Mouse (Mus musculus) kidney, embryonic 16.5 days (tissue): ENCODE measurements around the gene Syt13. TPM values are rescaled to one million over a fixed set of nuclear protein-coding genes. Genes with fewer than 3 reads are reported as not detected.

Experiments
- ATAC-seq: fragments of 200-750 bp; cut with Nextera tagmentation; 2 replicates; pipeline ENCODE4 v1.8.0; 2017; ENCODE audit warnings: moderate TSS enrichment; ENCODE audit not compliant: low FRiP score, low TSS enrichment
- H3K27ac ChIP-seq: fragments of 300-500 bp; sonication (generic); 2 replicates; pipeline ENCODE4 v1.5.1; 2014; ENCODE audit warnings: low read length
- H3K27me3 ChIP-seq: fragments of 300-500 bp; sonication (generic); 2 replicates; pipeline ENCODE4 v1.6.1; 2014; ENCODE audit warnings: low read length, control low read depth, mixed read lengths; ENCODE audit not compliant: insufficient read depth
- H3K36me3 ChIP-seq: fragments of 300-500 bp; sonication (generic); 2 replicates; pipeline ENCODE4 v1.6.1; 2014; ENCODE audit warnings: low read length, control low read depth, mixed read lengths; ENCODE audit not compliant: insufficient read depth
- H3K4me1 ChIP-seq: fragments of 300-500 bp; sonication (generic); 2 replicates; pipeline ENCODE4 v1.6.1; 2014; ENCODE audit warnings: low read length, control low read depth, mixed read lengths; ENCODE audit not compliant: insufficient read depth
- H3K4me2 ChIP-seq: fragments of 300-500 bp; sonication (generic); replicated peaks from 2 replicates; pipeline ENCODE4 v1.6.1; 2014; ENCODE audit warnings: low read depth, low read length
- H3K4me3 ChIP-seq: fragments of 300-500 bp; sonication (generic); 2 replicates; pipeline ENCODE4 v1.5.1; 2014; ENCODE audit warnings: mild to moderate bottlenecking, low read length
- H3K9ac ChIP-seq: fragments of 300-500 bp; sonication (generic); replicated peaks from 2 replicates; pipeline ENCODE4 v1.6.1; 2014; ENCODE audit warnings: low read length
- H3K9me3 ChIP-seq: fragments of 300-500 bp; sonication (generic); 2 replicates; pipeline ENCODE4 v1.6.1; 2016; ENCODE audit warnings: low read length, control low read depth
- WGBS: fragments of 180-500 bp; shearing (Covaris S2); extraction: QIAGEN DNeasy Blood & Tissue Kit; methylation state at CpG from one replicate; pipeline ENCODE4 v1.1.7; 2014; 5-methylcytosine and 5-hydroxymethylcytosine counted together
- polyA plus RNA-seq: library from polyadenylated mRNA; unstranded; fragments of >200 nt; fragmentation: Nextera tagmentation; extraction: Ambion mirVana; gene quantifications from 2 replicates; pipeline ENCODE4 v1.2.1, GENCODE M21; 2015

Syt13 gene
- polyA plus RNA-seq = 5.7 and 6.0 TPM in 2 replicates

DNA sequence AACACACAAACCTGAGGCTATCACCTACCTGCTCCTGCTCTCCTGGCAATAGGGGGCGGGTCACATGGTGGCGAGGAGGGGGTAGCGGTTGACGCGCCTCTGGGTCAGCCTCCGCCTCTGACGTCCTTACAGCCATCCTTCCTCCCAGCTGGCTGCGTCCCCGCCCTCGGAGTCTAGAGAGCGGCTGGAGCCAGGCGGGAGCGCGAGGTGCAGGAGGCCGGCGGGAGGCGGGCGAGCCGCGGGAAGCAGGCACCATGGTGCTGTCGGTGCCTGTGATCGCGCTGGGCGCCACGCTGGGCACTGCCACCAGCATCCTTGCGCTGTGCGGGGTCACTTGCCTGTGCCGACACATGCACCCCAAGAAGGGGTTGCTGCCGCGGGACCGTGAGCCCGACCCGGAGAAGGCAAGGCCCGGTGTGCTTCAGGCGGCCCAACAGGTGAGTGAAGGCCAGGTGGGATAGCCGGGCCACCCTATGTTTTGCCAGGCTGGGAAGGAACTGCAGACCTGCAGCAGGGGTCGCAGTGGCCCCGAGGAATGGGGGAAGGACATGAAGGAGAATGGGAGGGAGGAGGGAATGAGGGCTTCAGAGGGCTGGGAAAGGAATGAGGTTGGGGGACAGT, at the start of gene Syt13:
Syt13 (plus strand) TSS at position 166 of the 621 bp plus-strand sequence.
- Histone ChIP-seq H3K4me3 (peak within 1 kb of the TSS; percentile 37), H3K9me3 (peaks cover 5% of the 10 kb centered on the region; the same call in 1 of the 2 replicates), H3K4me2 (peak within 1 kb of the TSS; percentile 55), H3K4me1 (peaks cover 26% of the 10 kb centered on the region), H3K9ac (peak within 1 kb of the TSS; percentile 49), H3K27ac (no peak within 1 kb of the TSS), H3K27me3 (peaks cover 20% of the 10 kb centered on the region), H3K36me3 (no peaks in the 10 kb centered on the region)
- peak; percentile 79 for ATAC-seq
- WGBS = under 1% methylated on average over 38 of the region's 38 CpGs

DNA sequence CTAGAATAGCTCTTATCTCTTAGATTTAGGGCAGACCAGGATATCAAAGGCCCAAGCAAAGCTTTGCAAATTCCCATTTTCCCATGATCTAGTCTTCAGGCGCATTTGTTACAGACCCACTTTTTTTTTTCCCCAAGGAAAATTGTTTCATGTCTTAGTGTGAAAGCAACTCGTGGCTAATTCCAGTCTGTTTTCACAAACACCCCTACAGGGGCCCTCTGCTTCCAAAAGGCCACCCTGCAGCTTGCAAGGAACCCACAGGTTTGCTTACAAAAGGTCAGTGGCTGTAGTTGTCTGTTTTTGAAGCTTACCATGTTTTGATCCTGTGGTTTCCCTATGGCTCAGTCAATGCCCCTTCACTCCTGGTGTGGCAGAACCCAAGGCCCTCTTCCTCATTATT, 48.3 kb upstream of the Syt13 start:
- Histone ChIP-seq H3K9me3 (peaks cover 6% of the 10 kb centered on the region; the same call in 1 of the 2 replicates), H3K36me3 (no peaks in the 10 kb centered on the region), H3K4me3 (no peak overlapping the region), H3K9ac (no peak overlapping the region), H3K4me1 (peaks cover 6% of the 10 kb centered on the region; the same call in 1 of the 2 replicates), H3K27me3 (no peaks in the 10 kb centered on the region), H3K27ac (no peak overlapping the region), H3K4me2 (no peak overlapping the region)
- ATAC-seq = no peak
- 27% methylated on average over 2 of the region's 2 CpGs for WGBS

DNA sequence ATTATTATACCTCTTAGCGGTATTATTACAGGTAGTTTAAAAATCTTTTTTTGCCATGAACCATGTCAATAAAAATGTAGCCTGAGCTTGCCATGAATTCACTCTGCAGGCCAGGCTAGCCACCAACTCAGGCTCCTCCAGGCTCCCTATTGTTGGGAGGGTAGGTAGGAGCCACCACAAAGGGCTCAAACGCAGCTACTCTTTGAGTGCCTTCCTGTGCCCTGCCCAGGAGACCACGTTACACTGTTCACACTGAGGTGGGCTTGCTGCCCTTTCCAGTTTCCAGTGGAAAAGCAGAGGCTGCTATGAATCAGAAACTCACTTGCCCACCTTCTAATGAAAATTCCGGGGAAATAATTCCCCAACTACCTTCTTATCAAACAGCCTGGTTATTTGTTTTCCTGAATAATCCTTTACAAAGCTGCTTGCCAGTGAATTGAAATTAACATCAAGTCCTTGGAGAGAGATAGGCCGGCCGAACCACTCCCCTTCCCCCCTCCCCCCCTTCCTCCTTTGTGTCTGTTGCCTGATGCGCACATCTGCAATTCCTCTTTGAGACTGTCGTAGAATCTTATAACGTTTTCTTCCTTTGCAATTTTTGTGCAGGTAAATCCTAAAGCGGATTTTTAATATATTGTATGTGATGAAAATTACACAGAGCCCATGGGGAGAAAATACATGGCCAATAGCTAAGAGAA, 44.6 kb upstream of the Syt13 start:
- ATAC-seq = no peak
- no peak overlapping the region for H3K27ac ChIP-seq
- no peak overlapping the region for H3K9ac ChIP-seq
- H3K9me3 ChIP-seq = no peaks in the 10 kb centered on the region
- no peak overlapping the region for H3K4me3 ChIP-seq
- H3K36me3 ChIP-seq = no peaks in the 10 kb centered on the region
- 33% methylated on average over 10 of the region's 10 CpGs for WGBS
- peaks cover 6% of the 10 kb centered on the region; the same call in 1 of the 2 replicates for H3K4me1 ChIP-seq
- no peak overlapping the region for H3K4me2 ChIP-seq
- H3K27me3 ChIP-seq = no peaks in the 10 kb centered on the region

DNA sequence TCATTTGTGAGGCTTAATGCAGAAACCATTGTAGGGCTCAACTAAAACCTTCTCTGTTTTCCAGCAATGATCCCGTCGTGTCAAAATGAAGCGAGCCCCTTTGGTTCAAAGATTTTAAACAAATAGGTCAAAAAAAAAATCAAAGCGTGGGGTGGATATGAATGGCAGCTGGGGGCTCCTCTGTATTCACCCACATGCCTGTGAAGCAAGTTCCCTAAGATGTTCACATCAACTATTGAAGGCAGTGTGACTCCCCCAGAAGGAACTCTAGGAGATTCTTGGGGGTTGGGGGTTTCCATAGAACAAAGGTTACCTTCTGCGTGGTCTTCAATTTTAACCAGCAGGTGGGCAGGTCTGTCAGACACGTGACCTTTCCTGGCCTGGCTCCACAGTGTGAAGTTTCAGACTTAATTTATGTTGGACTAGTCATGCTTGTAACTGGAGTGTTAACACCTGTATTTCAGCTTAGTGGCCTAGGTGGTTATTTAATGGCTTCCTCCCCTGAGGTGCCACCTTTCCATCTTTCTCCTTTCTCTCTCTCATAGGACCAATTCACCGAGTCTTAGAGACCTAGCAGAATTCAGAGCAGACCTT, 43.7 kb upstream of the Syt13 start:
- H3K4me2 ChIP-seq = no peak overlapping the region
- H3K9me3 ChIP-seq = no peaks in the 10 kb centered on the region
- no peak overlapping the region for H3K27ac ChIP-seq
- H3K36me3 ChIP-seq = no peaks in the 10 kb centered on the region
- H3K4me1 ChIP-seq = peaks cover 6% of the 10 kb centered on the region; the same call in 1 of the 2 replicates
- no peak for ATAC-seq
- no peak overlapping the region for H3K4me3 ChIP-seq
- H3K27me3 ChIP-seq = no peaks in the 10 kb centered on the region
- WGBS = 23% methylated on average over 7 of the region's 7 CpGs
- no peak overlapping the region for H3K9ac ChIP-seq

DNA sequence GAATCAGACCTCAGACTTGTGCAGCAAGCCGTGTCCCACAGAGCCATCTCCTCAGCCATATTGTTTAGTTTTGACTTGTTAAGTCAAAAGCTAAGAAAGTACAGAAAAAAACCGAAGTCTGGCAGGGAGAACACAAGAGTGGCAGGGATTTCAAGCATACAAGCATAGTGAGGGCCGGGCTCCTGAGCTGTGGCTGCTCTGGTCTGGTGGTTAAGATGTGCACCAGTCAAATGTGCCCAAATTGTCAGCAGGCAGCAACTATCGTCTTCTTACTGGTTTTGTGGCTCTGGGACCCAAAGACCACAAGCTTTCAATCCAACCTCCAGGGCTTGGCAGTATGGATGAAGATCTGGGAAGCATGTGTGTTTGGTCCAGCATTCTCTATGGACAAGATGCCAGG, 42.2 kb upstream of the Syt13 start:
- H3K9me3 ChIP-seq = no peaks in the 10 kb centered on the region
- H3K27ac ChIP-seq = no peak overlapping the region
- no peak overlapping the region for H3K9ac ChIP-seq
- no peaks in the 10 kb centered on the region for H3K36me3 ChIP-seq
- H3K4me3 ChIP-seq = no peak overlapping the region
- H3K4me1 ChIP-seq = peaks cover 6% of the 10 kb centered on the region; the same call in 1 of the 2 replicates
- no peak for ATAC-seq
- WGBS = 84% methylated on average over 4 of the region's 4 CpGs
- no peak overlapping the region for H3K4me2 ChIP-seq
- no peaks in the 10 kb centered on the region for H3K27me3 ChIP-seq

DNA sequence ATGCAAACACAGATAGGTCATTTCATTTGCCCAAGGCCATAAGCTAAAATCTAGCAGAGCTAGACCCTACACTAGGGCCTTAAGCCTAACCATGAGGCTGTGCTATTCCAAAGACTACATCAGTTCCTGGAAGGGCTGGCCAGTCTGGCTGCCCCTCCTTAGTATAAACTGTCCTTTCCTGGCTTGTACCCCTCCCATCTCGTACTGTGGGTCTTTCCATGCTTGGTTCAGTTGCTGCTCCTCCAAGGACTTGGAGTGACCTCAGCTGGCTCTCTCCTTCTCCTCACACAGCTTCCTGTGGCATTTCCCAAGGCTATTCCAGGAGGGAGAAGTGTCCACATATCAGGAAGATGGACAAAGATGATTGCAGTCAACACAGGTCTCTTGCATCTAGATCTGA, 40.3 kb upstream of the Syt13 start:
- Histone ChIP-seq H3K27me3 (no peaks in the 10 kb centered on the region), H3K9me3 (no peaks in the 10 kb centered on the region), H3K9ac (no peak overlapping the region), H3K4me3 (no peak overlapping the region), H3K4me1 (peaks cover 6% of the 10 kb centered on the region; the same call in 1 of the 2 replicates), H3K27ac (no peak overlapping the region), H3K36me3 (no peaks in the 10 kb centered on the region), H3K4me2 (no peak overlapping the region)
- ATAC-seq = no peak
- WGBS = 75% methylated on average over 1 of the region's 1 CpGs

DNA sequence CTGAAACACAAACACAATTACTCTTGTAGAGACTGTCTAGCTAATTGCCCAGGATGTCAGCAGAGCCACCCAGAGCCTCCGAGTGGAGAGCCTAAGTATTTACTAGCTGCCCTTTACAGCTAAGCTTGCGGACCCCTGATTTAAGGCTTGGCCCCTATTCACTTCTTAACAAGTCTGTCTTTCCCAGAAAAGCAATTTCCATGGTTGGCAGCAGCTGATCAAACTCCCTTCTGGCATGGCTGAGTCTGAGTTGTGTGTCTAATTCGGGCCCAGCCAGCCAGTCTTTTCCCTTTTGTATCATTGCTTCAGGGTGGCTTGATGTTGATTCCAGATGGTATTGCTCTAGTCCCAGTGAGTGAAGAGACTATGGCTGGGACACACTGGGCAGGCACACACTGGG, 37.4 kb upstream of the Syt13 start:
- no peak overlapping the region for H3K9ac ChIP-seq
- H3K36me3 ChIP-seq = no peaks in the 10 kb centered on the region
- WGBS = 52% methylated on average over 3 of the region's 3 CpGs
- H3K4me3 ChIP-seq = no peak overlapping the region
- no peak for ATAC-seq
- no peaks in the 10 kb centered on the region for H3K4me1 ChIP-seq
- no peak overlapping the region for H3K4me2 ChIP-seq
- no peaks in the 10 kb centered on the region for H3K27me3 ChIP-seq
- H3K27ac ChIP-seq = no peak overlapping the region
- no peaks in the 10 kb centered on the region for H3K9me3 ChIP-seq

DNA sequence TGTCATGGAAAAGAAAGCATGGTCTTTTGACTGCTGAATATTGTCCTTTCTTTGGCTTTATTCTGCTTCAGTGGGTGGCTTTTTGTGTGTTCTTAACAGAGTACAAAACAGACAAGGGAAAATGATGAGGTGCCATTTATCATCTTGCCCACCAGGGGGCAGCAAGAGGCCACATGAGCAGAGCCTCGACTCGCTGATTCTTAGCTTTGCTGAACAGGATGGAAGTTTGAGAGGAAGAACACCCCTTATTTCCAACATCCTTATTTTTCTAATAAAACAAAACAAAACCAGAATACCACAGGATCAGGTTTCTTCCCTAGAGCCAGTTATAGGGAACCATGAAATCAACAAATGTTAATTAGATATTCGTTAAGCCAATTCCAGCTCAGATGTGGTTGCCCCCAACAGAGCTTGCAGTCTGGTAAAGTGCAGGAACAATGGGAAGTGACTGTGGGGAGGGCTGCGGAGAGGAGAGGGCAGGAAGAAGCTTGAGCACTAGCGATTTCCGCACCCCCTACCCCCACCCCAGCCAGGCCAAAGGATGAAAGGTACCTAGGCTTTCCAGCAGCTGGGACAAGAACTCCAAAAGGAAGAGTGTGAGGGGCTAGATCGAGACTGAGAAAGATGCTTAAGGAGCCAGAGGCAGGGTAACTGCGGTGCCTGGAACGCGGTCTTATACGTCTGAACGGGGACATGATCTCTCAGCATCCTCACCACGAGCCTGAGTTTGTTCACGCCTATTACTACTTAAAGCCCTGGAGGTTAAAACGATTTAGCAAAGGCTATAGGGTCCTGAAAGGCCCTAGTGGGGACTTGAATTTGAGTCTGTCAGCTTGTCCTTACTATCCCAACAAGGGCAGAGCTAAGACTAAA, 31.6 kb upstream of the Syt13 start:
- Histone ChIP-seq H3K9me3 (no peaks in the 10 kb centered on the region), H3K4me1 (peaks cover 6% of the 10 kb centered on the region), H3K9ac (no peak overlapping the region), H3K4me3 (no peak overlapping the region), H3K27ac (peak overlapping the region; percentile 17; the same call in 1 of the 2 replicates), H3K27me3 (no peaks in the 10 kb centered on the region), H3K4me2 (peak overlapping the region; percentile 26; the same call in 1 of the 2 replicates), H3K36me3 (no peaks in the 10 kb centered on the region)
- WGBS = 6% methylated on average over 15 of the region's 15 CpGs
- peak; percentile 60; the same call in 1 of the 2 replicates for ATAC-seq

DNA sequence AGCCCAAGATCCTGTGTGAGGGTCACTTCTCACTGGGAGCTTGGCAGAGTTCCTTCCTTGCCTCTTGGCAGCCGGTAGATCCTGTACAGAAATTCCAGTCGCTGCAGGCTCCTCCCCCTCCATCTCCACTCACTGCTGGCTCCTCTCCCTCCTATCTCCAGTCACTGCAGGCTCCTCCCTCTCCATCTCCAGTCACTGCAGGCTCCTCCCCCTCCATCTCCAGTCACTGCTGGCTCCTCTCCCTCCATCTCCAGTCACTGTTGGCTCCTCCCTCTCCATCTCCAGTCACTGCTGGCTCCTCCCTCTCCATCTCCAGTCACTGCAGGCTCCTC, 31.0 kb upstream of the Syt13 start:
- H3K36me3 ChIP-seq = no peaks in the 10 kb centered on the region
- H3K27me3 ChIP-seq = no peaks in the 10 kb centered on the region
- no peak overlapping the region for H3K4me3 ChIP-seq
- H3K9me3 ChIP-seq = no peaks in the 10 kb centered on the region
- no peak overlapping the region; the same call in 1 of the 2 replicates for H3K4me2 ChIP-seq
- H3K4me1 ChIP-seq = peaks cover 6% of the 10 kb centered on the region
- no peak overlapping the region for H3K9ac ChIP-seq
- 0% methylated on average over 2 of the region's 2 CpGs for WGBS
- no peak for ATAC-seq
- no peak overlapping the region; the same call in 1 of the 2 replicates for H3K27ac ChIP-seq
